Comparison of ENCODE assay signal across 8 mouse cellular contexts in genomic region chr2:35282214-35282613, GRCm38 (mm10). TPM values are rescaled to one million over a fixed set of nuclear protein-coding genes. Genes with fewer than 3 reads are reported as not detected.
DNase-seq lines count a peak whose midpoint lies in the region; ATAC-seq lines count a peak whose summit lies in the region.

No protein-coding gene starts in this region.

- H3K4me2 ChIP-seq in forebrain, embryonic 12.5 days = peak overlapping the region; percentile 53
- H3K4me2 ChIP-seq in limb, embryonic 13.5 days (replicated peaks) = peak overlapping the region; percentile 75

- 2% methylated on average over 32 of the region's 32 CpGs for WGBS in forebrain, embryonic 12.5 days
- 2% methylated on average over 30 of the region's 32 CpGs for WGBS in limb, embryonic 13.5 days
- WGBS in midbrain, embryonic 10.5 days = 3% methylated on average over 32 of the region's 32 CpGs

- H3K4me3 ChIP-seq in forebrain, embryonic 12.5 days (replicated peaks) = peak overlapping the region; percentile 32
- peak overlapping the region; percentile 44 for H3K4me3 ChIP-seq in limb, embryonic 13.5 days
- H3K4me3 ChIP-seq in midbrain, embryonic 10.5 days = peak overlapping the region; percentile 52

- no peaks in the 10 kb centered on the region for H3K36me3 ChIP-seq in forebrain, embryonic 12.5 days (replicated peaks)
- peaks cover 9% of the 10 kb centered on the region for H3K36me3 ChIP-seq in limb, embryonic 13.5 days
- no peaks in the 10 kb centered on the region for H3K36me3 ChIP-seq in midbrain, embryonic 10.5 days

- H3K9ac ChIP-seq in forebrain, embryonic 12.5 days = peak overlapping the region; percentile 45
- H3K9ac ChIP-seq in limb, embryonic 13.5 days = peak overlapping the region; percentile 60

- DNase-seq in embryo, embryonic 10 days (ENCODE audit: low spot score) = peak; percentile 51
- DNase-seq in embryo, embryonic 9.5 days (ENCODE audit: extremely low spot score) = no peak
- DNase-seq in heart, postnatal 10 days = peak; percentile 64 to 73
- peak; percentile 44 for DNase-seq in midbrain, embryonic 10.5 days (ENCODE audit: low spot score)
- peak; percentile 58 for DNase-seq in urinary bladder, postnatal 25 days (ENCODE audit: low spot score)
- DNase-seq in left cerebral cortex, postnatal 10 days (ENCODE audit: extremely low spot score in 1 of 2, low spot score in 2 of 2) = no peak

- no peak overlapping the region for H3K27ac ChIP-seq in forebrain, embryonic 12.5 days
- H3K27ac ChIP-seq in limb, embryonic 13.5 days = no peak overlapping the region
- H3K27ac ChIP-seq in midbrain, embryonic 10.5 days (replicated peaks) = no peak overlapping the region

- peaks cover 47% of the 10 kb centered on the region for H3K27me3 ChIP-seq in forebrain, embryonic 12.5 days
- peaks cover 67% of the 10 kb centered on the region for H3K27me3 ChIP-seq in limb, embryonic 13.5 days
- H3K27me3 ChIP-seq in midbrain, embryonic 10.5 days (ENCODE audit: low read depth, poor library complexity, severe bottlenecking) = peaks cover 57% of the 10 kb centered on the region

- ATAC-seq in forebrain, embryonic 12.5 days (ENCODE audit: low FRiP score) = 0 out of 2 replicates have a peak, but pooled peaks have one; percentile 33
- no peak; the same call in 1 of the 2 replicates for ATAC-seq in limb, embryonic 13.5 days (ENCODE audit: low FRiP score, low read depth)

- peaks cover 8% of the 10 kb centered on the region for H3K4me1 ChIP-seq in forebrain, embryonic 12.5 days
- H3K4me1 ChIP-seq in limb, embryonic 13.5 days = peaks cover 17% of the 10 kb centered on the region
- H3K4me1 ChIP-seq in midbrain, embryonic 10.5 days = peaks cover 13% of the 10 kb centered on the region

- no peaks in the 10 kb centered on the region for H3K9me3 ChIP-seq in forebrain, embryonic 12.5 days
- no peaks in the 10 kb centered on the region for H3K9me3 ChIP-seq in limb, embryonic 13.5 days
- H3K9me3 ChIP-seq in midbrain, embryonic 10.5 days (replicated peaks) = no peaks in the 10 kb centered on the region

- intact Hi-C loops in heart, postnatal 10 days (cut with DNase I) = no loop called here
- intact Hi-C loops in left cerebral cortex, postnatal 10 days (cut with DNase I) = no loop called here

RNA-seq across cellular contexts. Expression of gene Gsn, which starts 26.0 kb away (rescaled TPM):
- 27.2 and 32.7 TPM in 2 replicates for polyA plus RNA-seq in forebrain, embryonic 12.5 days (2016; fragmentation: Nextera tagmentation; extraction: Ambion mirVana)
- total RNA-seq in heart, postnatal 10 days (2021) = 100 to 1,000 TPM; 213 to 249 TPM
- polyA plus RNA-seq in limb, embryonic 13.5 days (2015; fragmentation: Nextera tagmentation; extraction: Ambion mirVana) = 113 and 118 TPM in 2 replicates
- polyA plus RNA-seq in midbrain, embryonic 10.5 days (2016; fragmentation: Nextera tagmentation; extraction: Ambion mirVana) = 13.7 and 23.4 TPM in 2 replicates
- 10 to 100 TPM; 28.3 to 36.7 TPM for total RNA-seq in left cerebral cortex, postnatal 10 days (2021)

RNA-seq across cellular contexts. Expression of gene Stom, which starts 54.6 kb away (rescaled TPM):
- 11.0 TPM in 2 replicates for polyA plus RNA-seq in forebrain, embryonic 12.5 days (2016; fragmentation: Nextera tagmentation; extraction: Ambion mirVana)
- 10 to 100 TPM; 56.2 to 61.7 TPM for total RNA-seq in heart, postnatal 10 days (2021)
- polyA plus RNA-seq in limb, embryonic 13.5 days (2015; fragmentation: Nextera tagmentation; extraction: Ambion mirVana) = 18.1 and 18.5 TPM in 2 replicates
- polyA plus RNA-seq in midbrain, embryonic 10.5 days (2016; fragmentation: Nextera tagmentation; extraction: Ambion mirVana) = 12.8 and 13.0 TPM in 2 replicates
- 1 to 10 TPM; 6.5 to 7.5 TPM for total RNA-seq in left cerebral cortex, postnatal 10 days (2021)

Comparison
In these comparisons a context has a peak if more than half of its experiments do, and no peak if none do; other contexts are left out.
1. DNase-seq: peak in embryo, embryonic 10 days (single experiment), heart, postnatal 10 days (2 of 2), midbrain, embryonic 10.5 days (single experiment) and urinary bladder, postnatal 25 days (single experiment); none in embryo, embryonic 9.5 days (single experiment) and left cerebral cortex, postnatal 10 days (0 of 2).
2. Peak in every context shown above with its lines, with median percentiles within 50 percentile points of each other: H3K4me3 ChIP-seq.